Mouse (Mus musculus): Measurements from ENCODE around the gene Ccdc22.

DNA sequence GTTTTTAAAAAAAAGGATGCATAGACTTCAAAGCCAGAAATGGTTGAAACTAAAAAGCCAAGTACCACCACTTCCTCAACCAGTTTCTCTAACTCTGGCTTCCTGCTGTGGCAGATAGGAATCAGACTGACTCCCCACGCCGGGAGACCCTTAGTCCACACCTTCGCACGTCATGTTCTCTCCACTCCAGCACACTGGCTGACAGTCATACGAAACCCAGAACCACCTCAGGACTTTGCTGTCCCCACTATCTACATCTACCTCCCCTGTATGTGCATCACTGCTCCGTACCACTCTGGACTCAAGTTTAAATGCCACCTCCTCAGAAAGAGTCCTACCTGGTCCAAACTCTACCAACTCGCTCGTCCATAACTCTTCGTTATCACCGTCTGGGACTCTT lies 32.9 kb downstream of the Ccdc22 start:
- TF ChIP-seq ZNF384 (IDR thresholded peaks at IDR 0.05; ENCODE audit: low read depth, low read length) (no peak), ZC3H11A (IDR thresholded peaks at IDR 0.05; ENCODE audit: borderline replicate concordance, low read depth, low read length) (no peak), HCFC1 (IDR thresholded peaks at IDR 0.05; ENCODE audit: borderline replicate concordance, insufficient read depth, low read length) (no peak), MAFK (IDR thresholded peaks at IDR 0.05; ENCODE audit: insufficient read depth, low read depth, low read length) (no peak)
